Comparison of ENCODE assay signal across 9 mouse cellular contexts in the genomic region with DNA sequence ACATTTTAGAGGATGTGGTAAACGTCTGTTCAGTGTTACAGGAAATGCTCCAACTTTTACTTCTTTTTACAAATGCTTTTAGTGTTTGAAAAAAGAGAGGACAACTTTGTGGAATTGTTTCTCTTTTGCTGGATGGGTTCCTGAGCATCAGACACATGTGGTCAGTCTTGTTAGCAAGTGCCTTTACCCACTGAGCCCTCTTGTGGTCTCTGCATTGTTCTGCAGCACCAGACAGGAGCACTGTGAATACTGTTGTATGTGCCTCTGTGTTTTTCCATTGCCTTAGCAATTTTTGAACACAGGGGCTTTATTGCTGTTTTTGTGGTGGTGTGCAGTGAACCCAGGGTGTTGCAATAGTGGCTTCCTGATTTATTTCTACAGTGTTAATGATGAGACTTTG. TPM values are rescaled to one million over a fixed set of nuclear protein-coding genes. Genes with fewer than 3 reads are reported as not detected.
DNase-seq lines count a peak whose midpoint lies in the region; ATAC-seq and TF ChIP-seq lines count a peak whose summit lies in the region.
"Had no signal": no experiment of that assay in that cellular context is flagged by ENCODE, and none has a peak within 500 bp of the region (broad histone marks: within the 10 kb centered on the region; RNA-seq: fewer than 3 reads in every experiment).

No protein-coding gene starts in this region.

- no peak for TF ChIP-seq POLR2A in CH12.LX (IDR thresholded peaks at IDR 0.05; ENCODE audit: low read depth, low read length)
- TF ChIP-seq POLR2A in brain, embryonic 14.5 days (IDR thresholded peaks at IDR 0.05; ENCODE audit: borderline replicate concordance, extremely low read depth, insufficient read depth, insufficient read length, poor library complexity, severe bottlenecking) = no peak

- dilution Hi-C loops in CH12.LX (cut with MboI; ENCODE audit: extremely low pct_ligation_motif_present, extremely low pct_unique_long_range_greater_than_20kb, low sequenced_read_pairs) = no loop called here

- H3K79me2 ChIP-seq in CH12.LX (replicated peaks; ENCODE audit: control insufficient read depth, extremely low read depth, insufficient read depth, poor library complexity, severe bottlenecking) = no peaks in the 10 kb centered on the region

- ATAC-seq in hindbrain, embryonic 14.5 days (ENCODE audit: low FRiP score) = peak; percentile 80; the same call in 1 of the 2 replicates

- H3K9ac ChIP-seq in CH12.LX (ENCODE audit: insufficient read depth, low read depth) = no peak overlapping the region
- H3K9ac ChIP-seq in hindbrain, embryonic 14.5 days = no peak overlapping the region
- H3K9ac ChIP-seq: limb, embryonic 15.5 days had no signal

- no peak overlapping the region for H3K4me3 ChIP-seq in CH12.LX (replicated peaks in 1 of 3; ENCODE audit: low read depth in 2 of 3, low read length in 2 of 3, poor library complexity in 1 of 3)
- H3K4me3 ChIP-seq in hindbrain, embryonic 14.5 days (replicated peaks; ENCODE audit: low read length) = no peak overlapping the region
- no peak overlapping the region for H3K4me3 ChIP-seq in midbrain, embryonic 10.5 days
- H3K4me3 ChIP-seq: limb, embryonic 15.5 days had no signal

- peak; percentile 32 for DNase-seq in heart, postnatal 4 days
- no peak for DNase-seq in heart, adult 11 months
- peak; percentile 51 for DNase-seq in CH12.LX (ENCODE audit: extremely low read depth)
- DNase-seq in brain, embryonic 14.5 days (ENCODE audit: low read depth) = peak; percentile 76
- peak; percentile 38 for DNase-seq in hindbrain, embryonic 14.5 days (ENCODE audit: low spot score)
- DNase-seq in midbrain, embryonic 10.5 days (ENCODE audit: low spot score) = peak; percentile 29
- no peak for DNase-seq in c-Kit-positive CD71-positive TER-119-positive erythroid progenitor cells, embryonic 14.5 days (ENCODE audit: low spot score)
- no peak for DNase-seq in spleen, postnatal 4 days (ENCODE audit: low spot score in 2 of 2)

- TF ChIP-seq EP300 in CH12.LX (IDR thresholded peaks at IDR 0.05; ENCODE audit: low read length) = no peak

- H3K4me2 ChIP-seq in CH12.LX (ENCODE audit: insufficient read depth, low read depth, poor library complexity, severe bottlenecking) = no peak overlapping the region
- H3K4me2 ChIP-seq in hindbrain, embryonic 14.5 days (replicated peaks) = no peak overlapping the region
- H3K4me2 ChIP-seq: limb, embryonic 15.5 days had no signal

- peak; percentile 42 to 74; a peak in 3 of 4 replicates for TF ChIP-seq CTCF in CH12.LX (conservative IDR thresholded peaks at IDR 0.05 in 1 of 2, IDR thresholded peaks at IDR 0.05 in 1 of 2; ENCODE audit: low read depth in 2 of 2, low read length in 2 of 2)
- TF ChIP-seq CTCF in brain, embryonic 14.5 days (IDR thresholded peaks at IDR 0.05; ENCODE audit: borderline replicate concordance, extremely low read depth, insufficient read depth, insufficient read length) = peak; percentile 59; the same call in 1 of the 2 replicates

- WGBS in hindbrain, embryonic 14.5 days = 70% methylated on average over 1 of the region's 1 CpGs
- 57% methylated on average over 1 of the region's 1 CpGs for WGBS in midbrain, embryonic 10.5 days

- no peaks in the 10 kb centered on the region for H3K9me3 ChIP-seq in CH12.LX (replicated peaks; ENCODE audit: low read length)
- H3K9me3 ChIP-seq in hindbrain, embryonic 14.5 days (ENCODE audit: control insufficient read depth, low read length) = no peaks in the 10 kb centered on the region
- no peaks in the 10 kb centered on the region for H3K9me3 ChIP-seq in midbrain, embryonic 10.5 days (replicated peaks)
- H3K9me3 ChIP-seq: limb, embryonic 15.5 days had no signal

- in situ Hi-C loops in CH12.LX (cut with MboI; ENCODE audit: low pct_ligation_motif_present, low pct_unique_long_range_greater_than_20kb, low sequenced_read_pairs) = no loop called here

- H3K27ac ChIP-seq in CH12.LX (ENCODE audit: insufficient read depth, low read depth) = no peak overlapping the region
- H3K27ac ChIP-seq in hindbrain, embryonic 14.5 days = no peak overlapping the region
- H3K27ac ChIP-seq in midbrain, embryonic 10.5 days (replicated peaks) = no peak overlapping the region
- H3K27ac ChIP-seq: limb, embryonic 15.5 days had no signal

- TF ChIP-seq RAD21 in CH12.LX (IDR thresholded peaks at IDR 0.05; ENCODE audit: low read depth, low read length) = peak; percentile 60

- peaks cover 0 to 6% of the 10 kb centered on the region in 2 experiments; a peak in 1 of 4 replicates for H3K4me1 ChIP-seq in CH12.LX (ENCODE audit: control insufficient read depth in 1 of 2, insufficient read depth in 2 of 2)
- no peaks in the 10 kb centered on the region for H3K4me1 ChIP-seq in hindbrain, embryonic 14.5 days (replicated peaks; ENCODE audit: control insufficient read depth, insufficient read depth, low read length)
- H3K4me1 ChIP-seq in midbrain, embryonic 10.5 days = peaks cover 16% of the 10 kb centered on the region
- H3K4me1 ChIP-seq: limb, embryonic 15.5 days had no signal

- peaks cover 25 to 78% of the 10 kb centered on the region in 2 experiments for H3K36me3 ChIP-seq in CH12.LX (replicated peaks in 1 of 2; ENCODE audit: control insufficient read depth in 1 of 2, insufficient read depth in 1 of 2, low read length in 1 of 2)
- peaks cover 72% of the 10 kb centered on the region for H3K36me3 ChIP-seq in hindbrain, embryonic 14.5 days (replicated peaks; ENCODE audit: control insufficient read depth, insufficient read depth)
- peaks cover 90% of the 10 kb centered on the region for H3K36me3 ChIP-seq in midbrain, embryonic 10.5 days

- no peaks in the 10 kb centered on the region for H3K27me3 ChIP-seq in CH12.LX (replicated peaks)
- H3K27me3 ChIP-seq in hindbrain, embryonic 14.5 days (ENCODE audit: control insufficient read depth, insufficient read depth, low read length) = no peaks in the 10 kb centered on the region
- H3K27me3 ChIP-seq in midbrain, embryonic 10.5 days (ENCODE audit: low read depth, poor library complexity, severe bottlenecking) = no peaks in the 10 kb centered on the region
- H3K27me3 ChIP-seq: limb, embryonic 15.5 days had no signal

TF ChIP-seq in CH12.LX, 34 proteins besides CTCF, POLR2A, EP300 and RAD21:
- TF ChIP-seq SIN3A (IDR thresholded peaks at IDR 0.05; ENCODE audit: low read length) = no peak
- TF ChIP-seq IRF4 (IDR thresholded peaks at IDR 0.05; ENCODE audit: low read depth, low read length) = no peak
- TF ChIP-seq ELF1 (IDR thresholded peaks at IDR 0.05; ENCODE audit: low read depth, low read length) = no peak
- no peak for TF ChIP-seq MAFK (IDR thresholded peaks at IDR 0.05; ENCODE audit: insufficient replicate concordance, low read length)
- no peak for TF ChIP-seq MAZ (IDR thresholded peaks at IDR 0.05; ENCODE audit: low read depth, low read length)
- TF ChIP-seq E2F4 (IDR thresholded peaks at IDR 0.05; ENCODE audit: insufficient replicate concordance, low read depth, low read length) = no peak
- no peak for TF ChIP-seq TCF12 (IDR thresholded peaks at IDR 0.05; ENCODE audit: low read depth, low read length)
- peak; percentile 71 for TF ChIP-seq SMC3 (IDR thresholded peaks at IDR 0.05; ENCODE audit: low read depth, low read length)
- no peak for TF ChIP-seq USF1 (IDR thresholded peaks at IDR 0.05; ENCODE audit: low read depth, low read length)
- no peak for TF ChIP-seq NRF1 (IDR thresholded peaks at IDR 0.05; ENCODE audit: low read depth, low read length)
- TF ChIP-seq USF2 (conservative IDR thresholded peaks at IDR 0.05; ENCODE audit: low read depth, low read length) = no peak
- TF ChIP-seq UBTF (IDR thresholded peaks at IDR 0.05; ENCODE audit: low read depth, low read length) = no peak
- no peak for TF ChIP-seq MAX (IDR thresholded peaks at IDR 0.05; ENCODE audit: low read length)
- peak; percentile 58; the same call in 1 of the 2 replicates for TF ChIP-seq MYC (IDR thresholded peaks at IDR 0.05; ENCODE audit: low read depth, low read length)
- TF ChIP-seq RCOR1 (conservative IDR thresholded peaks at IDR 0.05; ENCODE audit: low read depth, low read length) = no peak
- TF ChIP-seq PAX5 (IDR thresholded peaks at IDR 0.05; ENCODE audit: low read length) = no peak
- no peak for TF ChIP-seq ZKSCAN1 (IDR thresholded peaks at IDR 0.05; ENCODE audit: borderline replicate concordance, low read depth, low read length)

RNA-seq across cellular contexts. Expression of gene Itgb1, which starts 39.4 kb away (rescaled TPM):
- total RNA-seq in heart, postnatal 4 days (2021) = 100 to 1,000 TPM; 645 to 673 TPM
- 62.4 and 68.9 TPM in 2 replicates for total RNA-seq in CH12.LX (2012; rRNA removed)
- total RNA-seq in CH12.LX (2014; rRNA removed) = 127 and 135 TPM in 2 replicates
- 160 and 172 TPM in 2 replicates for polyA plus RNA-seq in CH12.LX (2012; ENCODE audit: insufficient read length, low read depth)
- polyA plus RNA-seq in brain, embryonic 14.5 days (2012; rRNA removed) = 58.8 and 74.0 TPM in 2 replicates
- polyA plus RNA-seq in hindbrain, embryonic 14.5 days (2014; fragmentation: Nextera tagmentation; extraction: Ambion mirVana) = 101 and 116 TPM in 2 replicates
- polyA plus RNA-seq in midbrain, embryonic 10.5 days (2016; fragmentation: Nextera tagmentation; extraction: Ambion mirVana) = 123 and 129 TPM in 2 replicates

Comparison
In these comparisons a context has a peak if more than half of its experiments do, and no peak if none do; other contexts are left out.
1. DNase-seq: peak in heart, postnatal 4 days (single experiment), CH12.LX (single experiment), brain, embryonic 14.5 days (single experiment), hindbrain, embryonic 14.5 days (single experiment) and midbrain, embryonic 10.5 days (single experiment); none in heart, adult 11 months (single experiment), c-Kit-positive CD71-positive TER-119-positive erythroid progenitor cells, embryonic 14.5 days (single experiment) and spleen, postnatal 4 days (0 of 2).